Mouse (Mus musculus): ENCODE measurements at regions not wholly inside any gene's neighbourhood (a gene's known extent, or its start where the extent isn't known, plus 50 kb on each side); places are given as distances from the start of the nearest gene placed in this dataset.

DNA sequence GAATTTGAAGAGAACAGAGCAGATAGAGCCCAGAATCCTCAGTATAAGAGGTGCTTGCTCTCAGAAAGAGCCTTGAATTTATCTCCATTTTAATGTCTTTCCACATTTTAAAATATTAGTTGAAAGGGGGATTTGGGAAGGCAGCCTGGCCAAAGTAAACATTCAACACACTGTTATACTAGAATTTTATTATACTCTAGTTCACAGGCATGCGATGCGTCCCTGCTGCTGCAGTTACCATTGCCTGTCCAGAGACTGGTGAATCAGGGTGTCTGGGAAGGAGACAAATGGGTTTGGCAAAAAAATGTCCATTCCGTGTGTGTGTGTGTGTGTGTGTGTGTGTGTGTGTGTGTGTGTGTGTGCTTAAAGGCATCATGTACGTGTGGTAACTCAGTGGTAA is 675.1 kb upstream of the Sox9 start:
- Histone ChIP-seq H3K4me3 (ENCODE audit: low read length) (no peak overlapping the region), H3K9ac (ENCODE audit: low read depth, low read length) (no peak overlapping the region), H3K4me1 (ENCODE audit: control insufficient read depth, insufficient read depth, low read depth, low read length) (no peaks in the 10 kb centered on the region), H3K9me3 (ENCODE audit: control insufficient read depth, low read length) (no peaks in the 10 kb centered on the region), H3K4me2 (ENCODE audit: low read length) (no peak overlapping the region), H3K27ac (ENCODE audit: low read depth, low read length) (no peak overlapping the region), H3K36me3 (ENCODE audit: control insufficient read depth, insufficient read depth, low read length) (no peaks in the 10 kb centered on the region), H3K27me3 (replicated peaks; ENCODE audit: control insufficient read depth, insufficient read depth, low read length) (no peaks in the 10 kb centered on the region)
- 62% methylated on average over 4 of the region's 4 CpGs for WGBS
- ATAC-seq: no peak

DNA sequence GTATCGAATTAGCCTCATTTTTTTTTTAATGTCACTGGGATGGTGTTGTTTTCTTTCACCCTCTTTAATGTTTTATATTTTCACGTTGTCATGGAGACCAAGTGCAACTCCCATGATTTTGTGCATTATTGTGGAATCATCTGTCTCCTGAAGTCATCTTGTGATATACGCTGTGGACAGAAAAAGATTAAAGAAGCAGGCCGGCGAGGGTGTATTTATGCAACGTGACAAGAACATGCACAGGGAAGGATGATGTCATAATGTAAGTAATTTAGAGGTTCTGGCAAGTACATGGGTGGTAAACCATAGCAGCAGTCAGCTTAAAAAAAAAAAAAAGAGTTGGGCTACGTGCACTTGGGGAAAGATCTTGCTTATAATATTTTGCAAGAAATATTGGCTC is 674.7 kb upstream of the Sox9 start:
- H3K27me3 ChIP-seq (replicated peaks; ENCODE audit: control insufficient read depth, insufficient read depth, low read length): no peaks in the 10 kb centered on the region
- no peak overlapping the region for H3K4me2 ChIP-seq (ENCODE audit: low read length)
- H3K9me3 ChIP-seq (ENCODE audit: control insufficient read depth, low read length): no peaks in the 10 kb centered on the region
- no peak overlapping the region for H3K4me3 ChIP-seq (ENCODE audit: low read length)
- no peak for ATAC-seq
- no peak overlapping the region for H3K9ac ChIP-seq (ENCODE audit: low read depth, low read length)
- no peak overlapping the region for H3K27ac ChIP-seq (ENCODE audit: low read depth, low read length)
- WGBS: 67% methylated on average over 7 of the region's 7 CpGs
- H3K36me3 ChIP-seq (ENCODE audit: control insufficient read depth, insufficient read depth, low read length): no peaks in the 10 kb centered on the region
- no peaks in the 10 kb centered on the region for H3K4me1 ChIP-seq (ENCODE audit: control insufficient read depth, insufficient read depth, low read depth, low read length)

DNA sequence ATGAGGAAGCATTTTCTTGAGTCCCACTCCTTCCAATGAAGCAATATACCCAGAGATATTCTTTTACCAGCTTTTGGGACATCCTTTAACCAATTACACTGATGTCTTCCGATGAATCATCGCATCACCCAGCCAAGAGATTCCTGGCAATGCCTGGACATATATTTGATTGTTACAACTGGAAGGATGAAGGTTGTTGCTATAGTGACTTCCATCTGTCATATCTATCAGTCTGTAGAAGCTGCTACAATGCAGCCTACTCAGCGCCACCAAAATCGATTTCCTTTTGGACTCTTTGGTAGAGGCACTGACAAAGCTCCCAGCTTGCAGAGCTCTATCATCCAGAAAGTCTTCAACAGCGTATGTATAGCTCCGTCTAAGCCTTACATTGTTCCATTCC is 661.0 kb upstream of the Sox9 start:
- no peaks in the 10 kb centered on the region for H3K9me3 ChIP-seq (ENCODE audit: control insufficient read depth, low read length)
- WGBS: 88% methylated on average over 6 of the region's 6 CpGs
- no peak overlapping the region for H3K4me3 ChIP-seq (ENCODE audit: low read length)
- no peaks in the 10 kb centered on the region for H3K4me1 ChIP-seq (ENCODE audit: control insufficient read depth, insufficient read depth, low read depth, low read length)
- H3K36me3 ChIP-seq (ENCODE audit: control insufficient read depth, insufficient read depth, low read length): no peaks in the 10 kb centered on the region
- no peak overlapping the region for H3K9ac ChIP-seq (ENCODE audit: low read depth, low read length)
- no peaks in the 10 kb centered on the region for H3K27me3 ChIP-seq (replicated peaks; ENCODE audit: control insufficient read depth, insufficient read depth, low read length)
- no peak overlapping the region for H3K4me2 ChIP-seq (ENCODE audit: low read length)
- ATAC-seq: no peak
- no peak overlapping the region for H3K27ac ChIP-seq (ENCODE audit: low read depth, low read length)

DNA sequence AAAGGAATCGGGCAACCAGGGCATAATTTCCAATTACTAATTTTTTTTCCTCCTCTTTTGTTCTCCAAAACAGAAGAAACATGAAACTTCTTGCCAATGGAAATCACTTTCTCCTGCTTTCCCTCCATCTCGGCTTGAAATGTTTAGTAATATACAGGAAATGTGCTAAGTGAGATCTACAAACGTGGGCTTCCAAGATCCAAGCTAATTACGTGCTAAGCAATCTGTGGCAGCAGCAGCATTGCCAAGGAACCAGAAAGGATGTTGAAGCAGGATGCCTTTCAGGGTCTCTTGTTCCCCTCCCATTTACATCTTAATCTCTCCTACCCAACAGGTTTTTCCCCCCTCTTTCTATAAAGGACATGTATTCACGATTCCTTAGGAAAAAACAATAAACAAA is 660.2 kb upstream of the Sox9 start:
- Histone ChIP-seq H3K4me1 (ENCODE audit: control insufficient read depth, insufficient read depth, low read depth, low read length) (no peaks in the 10 kb centered on the region), H3K27me3 (replicated peaks; ENCODE audit: control insufficient read depth, insufficient read depth, low read length) (no peaks in the 10 kb centered on the region), H3K36me3 (ENCODE audit: control insufficient read depth, insufficient read depth, low read length) (no peaks in the 10 kb centered on the region), H3K9me3 (ENCODE audit: control insufficient read depth, low read length) (no peaks in the 10 kb centered on the region), H3K4me2 (ENCODE audit: low read length) (no peak overlapping the region), H3K4me3 (ENCODE audit: low read length) (no peak overlapping the region), H3K9ac (ENCODE audit: low read depth, low read length) (no peak overlapping the region), H3K27ac (ENCODE audit: low read depth, low read length) (no peak overlapping the region)
- 71% methylated on average over 5 of the region's 5 CpGs for WGBS
- no peak for ATAC-seq

DNA sequence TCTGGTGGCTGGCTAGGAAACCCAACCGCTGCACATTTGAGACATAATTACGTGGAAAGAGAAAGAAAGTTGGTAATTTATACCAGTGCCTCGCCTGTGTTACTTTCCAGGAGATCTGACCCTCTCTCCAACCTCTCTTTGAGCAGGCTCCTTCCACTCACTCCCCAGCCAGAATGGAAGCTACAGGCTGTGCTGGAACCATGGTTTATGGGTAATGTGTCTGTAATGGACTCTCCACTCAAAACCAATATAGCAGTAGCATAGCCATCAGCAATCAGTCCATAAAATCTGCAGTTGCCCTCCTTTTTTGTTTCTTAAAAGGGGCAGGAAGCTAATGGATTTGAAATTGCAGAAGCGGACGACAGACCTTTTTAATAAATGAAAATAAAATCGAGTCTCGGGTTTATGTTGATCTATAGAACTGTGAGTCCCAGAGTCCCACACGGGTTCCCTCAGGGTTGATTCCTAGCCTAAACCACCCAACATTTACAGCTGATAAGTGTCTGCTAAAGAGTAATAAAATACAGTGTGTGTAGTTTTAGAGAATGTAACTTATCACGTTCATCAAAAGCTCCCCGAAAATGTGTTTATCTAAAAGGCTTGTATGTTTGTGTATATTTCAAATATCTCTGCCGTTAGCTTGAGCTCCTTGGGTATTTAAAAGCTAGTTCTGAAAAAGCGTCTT is 656.6 kb upstream of the Sox9 start:
- no peak for ATAC-seq

DNA sequence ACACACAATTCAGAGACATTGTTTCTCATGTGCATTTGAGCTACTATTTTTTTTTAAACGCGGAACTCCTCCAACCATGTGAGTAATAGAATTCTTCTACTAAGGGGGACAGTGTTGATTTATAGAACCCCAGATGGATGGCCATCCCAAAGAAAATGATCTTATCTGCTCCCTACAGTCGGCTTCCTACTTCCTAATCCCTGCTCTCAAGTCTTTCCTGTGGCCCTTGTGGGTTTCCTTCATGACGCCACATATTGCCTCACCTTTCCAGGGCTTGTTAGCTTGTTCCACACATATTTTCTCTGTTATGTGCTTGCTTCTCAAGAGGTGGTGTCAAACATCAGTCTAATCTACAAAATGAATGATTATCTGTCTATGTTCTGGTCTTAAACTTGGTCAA is 651.9 kb upstream of the Sox9 start:
- H3K9me3 ChIP-seq (ENCODE audit: control insufficient read depth, low read length): no peaks in the 10 kb centered on the region
- no peak overlapping the region for H3K9ac ChIP-seq (ENCODE audit: low read depth, low read length)
- no peaks in the 10 kb centered on the region for H3K36me3 ChIP-seq (ENCODE audit: control insufficient read depth, insufficient read depth, low read length)
- H3K27me3 ChIP-seq (replicated peaks; ENCODE audit: control insufficient read depth, insufficient read depth, low read length): no peaks in the 10 kb centered on the region
- ATAC-seq: no peak
- H3K4me3 ChIP-seq (ENCODE audit: low read length): no peak overlapping the region
- H3K4me1 ChIP-seq (ENCODE audit: control insufficient read depth, insufficient read depth, low read depth, low read length): no peaks in the 10 kb centered on the region
- H3K4me2 ChIP-seq (ENCODE audit: low read length): no peak overlapping the region
- 93% methylated on average over 4 of the region's 4 CpGs for WGBS
- no peak overlapping the region for H3K27ac ChIP-seq (ENCODE audit: low read depth, low read length)

More for the DNA sequence above, 656.6 kb upstream of the Sox9 start:
- Histone ChIP-seq H3K36me3 (ENCODE audit: control insufficient read depth, insufficient read depth, low read length) (no peaks in the 10 kb centered on the region), H3K4me2 (ENCODE audit: low read length) (no peak overlapping the region), H3K27me3 (replicated peaks; ENCODE audit: control insufficient read depth, insufficient read depth, low read length) (no peaks in the 10 kb centered on the region), H3K27ac (ENCODE audit: low read depth, low read length) (no peak overlapping the region), H3K9ac (ENCODE audit: low read depth, low read length) (no peak overlapping the region), H3K4me1 (ENCODE audit: control insufficient read depth, insufficient read depth, low read depth, low read length) (no peaks in the 10 kb centered on the region), H3K4me3 (ENCODE audit: low read length) (no peak overlapping the region), H3K9me3 (ENCODE audit: control insufficient read depth, low read length) (no peaks in the 10 kb centered on the region)
- 85% methylated on average over 12 of the region's 12 CpGs for WGBS

DNA sequence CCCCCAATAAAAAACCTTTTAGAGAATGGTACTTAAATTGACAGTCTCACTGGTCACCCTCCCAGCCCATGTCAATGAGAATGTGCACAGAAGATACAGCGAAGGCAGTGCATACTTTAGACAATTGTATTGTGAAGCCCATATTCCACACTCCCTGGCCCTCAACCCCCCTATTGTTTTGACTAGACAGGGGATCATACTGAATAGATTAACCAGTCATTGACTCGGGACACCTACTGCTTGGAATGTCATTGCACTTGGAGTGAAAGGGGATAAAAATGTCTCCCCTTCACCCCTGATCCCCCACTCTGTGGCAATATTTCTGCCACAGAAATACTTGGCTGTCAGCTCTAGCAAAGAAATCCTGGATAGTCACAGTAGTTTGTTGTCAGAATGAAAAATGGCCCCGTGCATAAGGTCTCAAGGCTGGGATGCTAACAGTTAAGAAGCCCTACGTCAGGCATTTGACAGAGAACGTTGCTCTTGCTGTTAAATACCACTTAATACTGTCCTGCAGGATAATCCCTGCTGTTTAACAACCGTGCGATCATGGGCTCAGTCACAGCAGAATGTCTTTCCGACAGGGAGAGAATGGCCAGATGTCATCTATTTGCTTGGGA is 644.5 kb upstream of the Sox9 start:
- no peak overlapping the region for H3K4me3 ChIP-seq (ENCODE audit: low read length)
- H3K4me2 ChIP-seq (ENCODE audit: low read length): peak overlapping the region; percentile 24
- no peaks in the 10 kb centered on the region for H3K36me3 ChIP-seq (ENCODE audit: control insufficient read depth, insufficient read depth, low read length)
- 0 out of 2 replicates have a peak, but pooled peaks have one; percentile 58 for ATAC-seq
- H3K4me1 ChIP-seq (ENCODE audit: control insufficient read depth, insufficient read depth, low read depth, low read length): no peaks in the 10 kb centered on the region; the same call in 1 of the 2 replicates
- no peaks in the 10 kb centered on the region for H3K9me3 ChIP-seq (ENCODE audit: control insufficient read depth, low read length)
- no peak overlapping the region for H3K27ac ChIP-seq (ENCODE audit: low read depth, low read length)
- H3K27me3 ChIP-seq (replicated peaks; ENCODE audit: control insufficient read depth, insufficient read depth, low read length): no peaks in the 10 kb centered on the region
- 5% methylated on average over 8 of the region's 8 CpGs for WGBS
- no peak overlapping the region for H3K9ac ChIP-seq (ENCODE audit: low read depth, low read length)

DNA sequence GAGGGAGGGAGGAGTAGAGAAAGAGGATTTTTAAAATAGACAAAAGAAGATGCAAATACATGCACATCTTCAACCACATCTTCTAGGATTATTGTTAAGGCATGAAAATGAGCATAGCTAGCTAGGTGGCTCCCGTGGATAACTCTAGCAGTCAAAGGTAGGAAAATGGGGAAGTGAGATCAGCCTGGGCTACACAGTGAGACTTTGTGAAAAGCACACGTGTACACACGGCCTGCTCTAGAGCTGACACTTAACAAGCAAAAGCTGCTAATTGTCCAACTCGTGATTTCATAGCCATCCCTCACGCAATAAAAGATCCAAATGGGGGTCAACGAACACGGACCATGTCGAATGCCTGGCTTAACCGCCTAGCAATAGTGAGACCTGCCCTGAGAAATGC is 642.0 kb upstream of the Sox9 start:
- 67% methylated on average over 9 of the region's 9 CpGs for WGBS
- H3K9ac ChIP-seq (ENCODE audit: low read depth, low read length): no peak overlapping the region
- ATAC-seq: no peak

DNA sequence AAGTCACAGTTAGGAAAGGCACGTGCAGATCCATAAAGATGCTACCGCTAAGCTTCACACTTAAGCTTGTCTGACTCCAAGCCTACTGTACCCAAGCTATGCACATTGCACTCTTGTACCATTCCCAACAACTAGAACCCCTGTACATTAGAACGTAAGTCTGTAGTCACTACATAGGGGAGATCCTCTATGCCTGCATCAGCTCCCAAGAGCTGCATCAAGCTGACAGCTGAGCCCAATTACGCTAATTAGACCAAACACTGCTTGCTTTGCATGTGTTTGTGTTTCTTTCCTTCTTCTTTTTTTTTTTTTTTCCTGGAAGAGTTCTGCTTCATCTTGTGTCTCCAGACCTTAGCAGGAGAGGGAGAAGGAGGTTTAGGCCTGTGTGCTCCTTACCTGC is 641.5 kb upstream of the Sox9 start:
- H3K4me2 ChIP-seq (ENCODE audit: low read length): no peak overlapping the region
- ATAC-seq: no peak
- 55% methylated on average over 4 of the region's 4 CpGs for WGBS
- H3K4me1 ChIP-seq (ENCODE audit: control insufficient read depth, insufficient read depth, low read depth, low read length): no peaks in the 10 kb centered on the region; the same call in 1 of the 2 replicates
- H3K27me3 ChIP-seq (replicated peaks; ENCODE audit: control insufficient read depth, insufficient read depth, low read length): no peaks in the 10 kb centered on the region
- no peaks in the 10 kb centered on the region for H3K9me3 ChIP-seq (ENCODE audit: control insufficient read depth, low read length)
- H3K36me3 ChIP-seq (ENCODE audit: control insufficient read depth, insufficient read depth, low read length): no peaks in the 10 kb centered on the region
- no peak overlapping the region for H3K4me3 ChIP-seq (ENCODE audit: low read length)
- H3K27ac ChIP-seq (ENCODE audit: low read depth, low read length): no peak overlapping the region
- H3K9ac ChIP-seq (ENCODE audit: low read depth, low read length): no peak overlapping the region

More for the DNA sequence above, 642.0 kb upstream of the Sox9 start:
- Histone ChIP-seq H3K4me2 (ENCODE audit: low read length) (no peak overlapping the region), H3K36me3 (ENCODE audit: control insufficient read depth, insufficient read depth, low read length) (no peaks in the 10 kb centered on the region), H3K4me3 (ENCODE audit: low read length) (no peak overlapping the region), H3K4me1 (ENCODE audit: control insufficient read depth, insufficient read depth, low read depth, low read length) (no peaks in the 10 kb centered on the region; the same call in 1 of the 2 replicates), H3K9me3 (ENCODE audit: control insufficient read depth, low read length) (no peaks in the 10 kb centered on the region), H3K27me3 (replicated peaks; ENCODE audit: control insufficient read depth, insufficient read depth, low read length) (no peaks in the 10 kb centered on the region), H3K27ac (ENCODE audit: low read depth, low read length) (no peak overlapping the region)

Measured in hindbrain, embryonic 16.5 days (tissue).